Comparison of ENCODE assay signal across 12 mouse cellular contexts in the genomic region with DNA sequence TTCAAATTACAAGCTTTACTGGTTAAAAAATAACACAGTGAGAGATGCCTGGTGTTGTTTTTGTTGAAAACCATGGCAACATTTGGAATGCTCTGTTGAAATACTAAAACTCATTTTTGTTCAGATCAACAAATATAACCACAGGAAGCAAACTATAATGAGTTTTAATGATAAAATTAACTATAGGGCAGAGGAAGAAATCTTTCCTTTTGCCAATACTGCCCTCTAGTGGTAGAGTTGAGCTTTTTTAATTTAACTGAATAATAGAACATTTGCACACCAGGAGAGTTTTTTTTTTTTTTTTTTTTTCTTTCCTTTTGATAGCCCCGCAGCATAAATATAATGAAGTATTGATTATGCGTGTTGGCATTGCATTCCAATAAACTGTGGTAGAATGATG.
A peak's percentile ranks its signal among the peaks of the same experiment; 100 is the strongest.
DNase-seq lines count a peak whose midpoint lies in the region; TF ChIP-seq lines count a peak whose summit lies in the region.
"Had no signal": no experiment of that assay in that cellular context is flagged by ENCODE, and none has a peak within 500 bp of the region (broad histone marks: within the 10 kb centered on the region; RNA-seq: fewer than 3 reads in every experiment).

No protein-coding gene starts in this region.

- H3K4me1 ChIP-seq in ES-E14 (ENCODE audit: control insufficient read depth in 2 of 2, insufficient read depth in 2 of 2, low read length in 2 of 2, poor library complexity in 1 of 2): no peaks in the 10 kb centered on the region
- H3K4me1 ChIP-seq: heart, embryonic 10.5 days had no signal

- no peak overlapping the region for H3K27ac ChIP-seq in ES-E14 (ENCODE audit: insufficient read depth, low read depth, low read length, poor library complexity, severe bottlenecking)
- H3K27ac ChIP-seq: heart, embryonic 10.5 days had no signal

- H3K36me3 ChIP-seq in ES-E14 (ENCODE audit: control insufficient read depth, insufficient read depth, low read length, poor library complexity, severe bottlenecking): no peaks in the 10 kb centered on the region
- H3K36me3 ChIP-seq: heart, embryonic 10.5 days had no signal

- in situ Hi-C loops in ES-E14 (cut with MboI; ENCODE audit: low sequenced_read_pairs in 2 of 2, unreplicated experiment in 2 of 2): loop anchor here in 1 of 2 experiments (25.0 kb wide), 1 partner anchor 902 kb away; no protein-coding TSS in a partner anchor

- H3K4me3 ChIP-seq in ES-E14 (ENCODE audit: insufficient read depth in 1 of 2, low read depth in 1 of 2, low read length in 2 of 2, poor library complexity in 1 of 2, severe bottlenecking in 1 of 2): no peak overlapping the region
- H3K4me3 ChIP-seq: heart, embryonic 10.5 days had no signal

- no peak overlapping the region for H3K9ac ChIP-seq in ES-E14 (ENCODE audit: insufficient read depth, low read depth, low read length, poor library complexity, severe bottlenecking)

- no peaks in the 10 kb centered on the region for H3K9me3 ChIP-seq in ES-E14 (ENCODE audit: control insufficient read depth, insufficient read depth, low read depth, low read length)
- H3K9me3 ChIP-seq: heart, embryonic 10.5 days had no signal

- DNase-seq in layer of hippocampus, adult 9-10 months (ENCODE audit: low spot score): peak; percentile 18
- no peak for DNase-seq in layer of hippocampus, adult 8-10 months (ENCODE audit: low spot score in 2 of 2)
- DNase-seq in ES-E14 (ENCODE audit: low read depth, low spot score) (peak; percentile 7), R1 (ENCODE audit: low read depth, low spot score) (peak; percentile 12)
- DNase-seq in induced T-regulatory cell, adult 2 months (ENCODE audit: low read depth): peak; percentile 17
- DNase-seq in spleen, postnatal 10 days (ENCODE audit: low spot score in 2 of 2): no peak
- DNase-seq in cerebellum, adult 11 months: no peak
- DNase-seq: adrenal gland, postnatal 14 days; layer of hippocampus, adult 9-11 months; lung, postnatal 10 days; thymus, adult 18-20 months had no signal

TF ChIP-seq in ES-E14, 5 proteins besides CTCF, POLR2A, EP300 and RAD21:
- TF ChIP-seq ZNF384 (IDR thresholded peaks at IDR 0.05; ENCODE audit: low read depth, low read length) (peak; percentile 86), CHD2 (IDR thresholded peaks at IDR 0.05; ENCODE audit: low read depth, low read length) (no peak), ZC3H11A (IDR thresholded peaks at IDR 0.05; ENCODE audit: borderline replicate concordance, low read depth, low read length) (no peak), MAFK (IDR thresholded peaks at IDR 0.05; ENCODE audit: insufficient read depth, low read depth, low read length) (no peak), HCFC1 (IDR thresholded peaks at IDR 0.05; ENCODE audit: borderline replicate concordance, insufficient read depth, low read length) (no peak)

Comparison
In these comparisons a context has a peak if more than half of its experiments do, and no peak if none do; other contexts are left out.
1. DNase-seq: peak in layer of hippocampus, adult 9-10 months (single experiment), ES-E14 (single experiment), R1 (single experiment) and induced T-regulatory cell, adult 2 months (single experiment); none in layer of hippocampus, adult 8-10 months (0 of 2), spleen, postnatal 10 days (0 of 2) and cerebellum, adult 11 months (single experiment).